Mouse (Mus musculus) olfactory bulb, adult 2 months (tissue): ENCODE measurements around the gene Pim3.

Experiments
- CTCF ChIP-seq: fragments of 200-500 bp; IDR thresholded peaks from 2 replicates; pipeline ENCODE4 v1.5.1; 2012; ENCODE audit warnings: low read depth, mild to moderate bottlenecking, low read length, moderate library complexity; ENCODE audit not compliant: insufficient read depth
- POLR2A ChIP-seq: fragments of 200-500 bp; IDR thresholded peaks from 2 replicates; pipeline ENCODE4 v1.6.1; 2012; ENCODE audit warnings: mild to moderate bottlenecking, low read depth, low read length, moderate library complexity; ENCODE audit not compliant: insufficient read depth

GRCm38 (mm10) chr15:88876155-88877020 is 14.4 kb downstream of the Pim3 start:
- peak; percentile 87 for TF ChIP-seq CTCF
- no peak for TF ChIP-seq POLR2A
